Mouse (Mus musculus) WW6 (cell line): ENCODE data around the gene Rbm28.

ENCODE experiments used
- DNase-seq: peaks from one replicate; pipeline ENCODE4 v3.0.0-alpha.2; 2013; ENCODE audit warnings: low read depth, low spot score

Rbm28 gene

DNA sequence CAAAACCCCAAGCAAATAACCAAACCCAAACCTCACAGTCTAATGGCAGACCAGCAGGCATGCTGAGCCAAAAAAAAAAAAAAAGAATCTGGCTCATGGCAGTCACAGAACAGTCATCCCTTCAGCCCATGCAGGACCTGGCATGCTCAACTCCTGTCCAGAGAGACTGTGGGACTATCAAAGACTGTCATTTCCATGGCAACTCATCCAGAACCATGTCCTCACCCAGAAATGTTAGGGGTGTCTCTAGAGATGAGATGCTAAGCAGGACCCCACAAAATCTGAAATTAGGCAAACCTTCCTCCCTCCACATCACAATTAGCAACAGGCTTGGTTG is 90.7 kb downstream of the Rbm28 start:
- no peak for DNase-seq
